Mouse (Mus musculus): ENCODE data around the gene Crx.
"Not testable (repeated sequence)": the region's sequence is repeated elsewhere in the genome, so short reads cannot be mapped to it uniquely, and the experiment has no call there.

The Crx gene

GRCm38 (mm10) chr7:15879756-15880155 is at the start of gene Crx:
TSS of gene Crx (minus strand) at chr7:15879968.
- DNase-seq (ENCODE audit: low spot score in 2 of 2): no peak

DNA sequence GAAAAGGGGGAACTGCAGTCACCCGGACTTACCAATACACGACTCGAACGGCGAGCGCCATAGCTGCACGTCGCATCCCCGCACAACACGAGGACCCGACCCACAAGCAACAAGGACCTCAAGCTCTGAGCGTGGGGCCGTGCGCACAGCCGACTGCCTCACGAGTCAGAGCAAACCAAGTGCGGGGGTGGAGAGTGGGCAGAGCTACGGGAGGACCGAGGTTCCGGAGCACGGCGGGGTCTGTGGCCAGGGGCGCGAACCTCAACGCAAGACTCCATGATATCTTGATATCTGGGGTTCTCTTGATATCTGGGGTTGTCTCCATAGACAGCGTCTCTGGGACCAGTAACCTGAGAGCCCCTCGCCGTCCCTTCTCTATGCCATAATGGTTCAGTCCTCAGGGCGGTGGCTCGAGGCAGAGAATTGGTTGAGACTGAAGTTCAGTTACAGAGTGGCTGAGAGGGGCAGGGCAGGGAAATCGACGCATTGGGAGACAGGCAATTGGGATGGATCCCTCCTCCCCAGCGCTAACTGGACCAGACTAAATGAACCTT is 42.5 kb upstream of the Crx start, which contains the start of gene Selenow:
Gene Selenow, minus strand, starts transcription at position 183 of the 554 bp plus-strand sequence.
- peak; percentile 93 for DNase-seq (ENCODE audit: low spot score in 2 of 2)

- DNase-seq (ENCODE audit: low spot score in 2 of 2): peak in 1 of 2 experiments; percentile 36
These were observed 42.0 kb upstream of the Crx start for GRCm38 (mm10) chr7:15921796-15922195.

DNA sequence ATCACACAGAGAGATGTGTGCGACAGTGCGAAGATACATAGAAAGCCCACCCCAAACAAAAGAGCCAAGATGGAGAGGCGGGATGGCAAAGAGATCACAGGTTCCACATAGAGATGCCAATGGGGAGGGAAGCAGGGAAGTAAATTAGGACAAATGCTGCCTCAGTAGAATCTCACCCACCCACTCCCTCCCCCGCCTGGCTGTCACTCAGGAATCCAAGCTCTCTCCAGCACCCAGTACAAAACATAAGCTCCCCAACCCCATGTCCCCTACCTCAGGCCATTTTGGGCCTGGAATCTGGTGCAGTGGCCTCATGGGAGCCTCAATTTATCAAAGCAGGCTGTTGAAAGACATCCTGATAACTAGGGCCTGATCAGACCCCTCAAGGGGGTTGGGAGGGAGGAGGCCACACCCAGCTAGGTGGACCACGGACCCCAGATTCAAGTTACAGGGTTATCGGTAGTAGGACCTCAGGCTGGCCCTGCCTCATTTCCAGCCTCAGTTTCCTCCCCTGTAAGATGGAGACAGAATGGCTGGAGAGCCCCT is 41.0 kb upstream of the Crx start:
- DNase-seq (ENCODE audit: low spot score in 2 of 2): no peak

- DNase-seq (ENCODE audit: low spot score in 2 of 2): no peak
These were observed 40.2 kb upstream of the Crx start for GRCm38 (mm10) chr7:15919947-15920346.

GRCm38 (mm10) chr7:15918371-15918770 is 38.6 kb upstream of the Crx start:
- no peak for DNase-seq (ENCODE audit: low spot score in 2 of 2)

DNA sequence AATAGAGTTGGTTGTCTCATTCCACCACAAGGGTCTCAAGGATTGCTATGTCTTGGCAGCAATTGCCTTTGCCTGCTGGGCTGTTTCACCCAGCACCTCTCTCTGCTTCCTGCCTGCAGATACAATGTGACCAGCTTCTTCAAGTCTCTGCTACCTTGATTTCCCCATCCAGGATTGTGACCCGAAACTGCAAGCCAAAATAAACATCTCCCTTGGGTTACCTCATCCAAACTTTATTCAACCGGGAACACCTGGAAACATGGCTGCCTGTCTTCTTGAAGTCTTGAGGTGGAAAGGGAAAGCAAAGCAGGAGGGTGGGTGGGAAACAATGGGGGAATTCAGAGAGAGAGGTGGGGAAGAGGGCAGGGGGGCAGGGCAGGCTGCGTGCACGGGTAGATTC is 37.2 kb upstream of the Crx start:
- DNase-seq (ENCODE audit: low spot score in 2 of 2): no peak

- DNase-seq (ENCODE audit: low spot score in 2 of 2): no peak
These were observed 36.5 kb upstream of the Crx start for GRCm38 (mm10) chr7:15916134-15916723.

GRCm38 (mm10) chr7:15915695-15916094 is 35.9 kb upstream of the Crx start:
- DNase-seq (ENCODE audit: low spot score in 2 of 2): not testable (repeated sequence)

GRCm38 (mm10) chr7:15914751-15915150 is 35.0 kb upstream of the Crx start:
- DNase-seq (ENCODE audit: low spot score in 2 of 2): no peak

- DNase-seq (ENCODE audit: low spot score in 2 of 2): peak in 1 of 2 experiments; percentile 48
These were observed 34.5 kb upstream of the Crx start for GRCm38 (mm10) chr7:15914252-15914651.

GRCm38 (mm10) chr7:15912183-15912582 is 32.4 kb upstream of the Crx start:
- DNase-seq (ENCODE audit: low spot score in 2 of 2): peak; percentile 65 to 69

GRCm38 (mm10) chr7:15910521-15910920 is 30.8 kb upstream of the Crx start:
- DNase-seq (ENCODE audit: low spot score in 2 of 2): no peak

DNA sequence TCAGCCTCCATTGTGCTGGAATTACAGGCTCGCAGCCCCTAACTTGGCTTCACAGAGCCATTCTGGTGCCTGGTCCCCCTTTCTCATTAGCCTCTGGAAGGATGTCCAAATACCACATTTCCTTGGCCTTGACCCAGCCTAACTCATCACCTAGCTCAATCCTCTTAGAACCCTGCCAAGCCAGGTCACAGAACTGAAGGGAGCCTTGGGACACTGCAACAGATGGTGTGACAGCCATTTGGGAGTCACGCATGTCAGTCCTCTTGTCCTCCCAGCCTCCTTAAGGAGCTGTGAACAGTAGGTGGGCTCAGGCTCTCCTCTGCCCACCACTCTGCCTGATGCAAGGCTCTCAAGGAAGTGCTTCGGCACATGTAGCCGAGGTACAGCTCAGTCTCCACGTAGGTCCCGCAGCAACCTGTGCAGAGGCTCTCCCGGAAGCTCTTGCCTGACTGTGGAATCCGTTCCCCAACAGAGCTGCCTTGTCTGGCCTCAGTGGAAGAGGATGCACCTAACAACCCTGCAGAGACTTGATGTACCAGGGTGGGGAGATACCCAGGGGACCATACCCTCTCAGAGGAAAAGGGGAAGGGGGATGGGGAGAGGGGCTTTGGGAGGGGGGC is 28.3 kb upstream of the Crx start:
- no peak for DNase-seq (ENCODE audit: low spot score in 2 of 2)

- no peak for DNase-seq (ENCODE audit: low spot score in 2 of 2)
These were observed 26.8 kb upstream of the Crx start for GRCm38 (mm10) chr7:15906602-15907001.

GRCm38 (mm10) chr7:15905861-15906260 is 26.1 kb upstream of the Crx start:
- DNase-seq (ENCODE audit: low spot score in 2 of 2): no peak

GRCm38 (mm10) chr7:15901366-15902048 is 21.7 kb upstream of the Crx start:
- DNase-seq (ENCODE audit: low spot score in 2 of 2): no peak

- DNase-seq (ENCODE audit: low spot score in 2 of 2): no peak
These were observed 14.5 kb upstream of the Crx start for GRCm38 (mm10) chr7:15894251-15894650.

DNA sequence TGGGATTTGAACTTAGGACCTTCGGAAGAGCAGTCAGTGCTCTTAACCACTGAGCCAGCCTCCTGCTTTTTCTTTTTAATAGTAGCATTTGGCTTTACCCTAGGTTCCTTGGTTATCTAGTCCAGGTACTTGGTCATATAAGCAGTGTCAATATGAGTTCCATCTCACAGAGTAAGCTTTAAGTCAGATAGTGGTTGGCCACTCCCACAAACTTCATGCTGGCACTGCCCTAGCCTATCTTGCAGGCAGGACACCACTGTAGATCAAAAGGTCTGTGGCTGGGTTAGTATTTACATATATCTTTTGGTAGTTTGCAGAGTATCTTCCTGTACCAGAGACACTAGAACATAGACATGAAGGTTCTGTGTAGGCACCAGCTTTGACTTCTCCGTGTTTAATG is 4.4 kb upstream of the Crx start:
- DNase-seq (ENCODE audit: low spot score in 2 of 2): no peak

- no peak for DNase-seq (ENCODE audit: low spot score in 2 of 2)
These were observed 2.5 kb upstream of the Crx start, which contains the start of gene Crxos for GRCm38 (mm10) chr7:15882317-15882716. TSS of gene Crxos (plus strand) at chr7:15882617.

GRCm38 (mm10) chr7:15881831-15882230 is 2.1 kb upstream of the Crx start:
- DNase-seq (ENCODE audit: low spot score in 2 of 2): no peak

DNA sequence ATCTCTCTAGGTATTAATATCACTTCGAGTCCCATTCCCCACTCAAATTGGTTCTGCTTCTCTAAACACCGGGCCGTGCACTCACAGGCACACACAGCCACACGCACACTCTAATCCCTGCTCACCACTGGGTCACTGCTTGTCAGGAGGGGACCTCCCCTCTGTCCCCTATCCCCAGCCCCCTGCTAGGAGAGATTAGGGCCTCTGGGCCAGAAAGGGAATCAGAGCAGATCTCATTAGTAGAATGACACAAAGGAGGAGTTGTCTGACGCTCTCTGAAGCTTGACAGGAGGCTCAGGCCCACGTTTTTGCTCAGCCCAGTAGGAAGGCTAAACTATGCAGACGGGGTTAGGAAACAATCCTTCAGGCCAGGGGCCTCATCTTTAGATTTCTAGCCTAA is 1.6 kb upstream of the Crx start:
- DNase-seq (ENCODE audit: low spot score in 2 of 2): no peak
